Mouse (Mus musculus): ENCODE measurements around the gene Fam166b.
A peak's percentile ranks its signal among the peaks of the same experiment; 100 is the strongest.

Fam166b gene

GRCm38 (mm10) chr4:43428180-43428861, 613 bp downstream of the Fam166b start:
- DNase-seq (ENCODE audit: low read depth): no peak

GRCm38 (mm10) chr4:43427501-43428179, 1.3 kb downstream of the Fam166b start:
- DNase-seq (ENCODE audit: low read depth): peak; percentile 80

GRCm38 (mm10) chr4:43426487-43426886, 2.4 kb downstream of the Fam166b start:
- no peak for DNase-seq (ENCODE audit: low read depth)

- no peak for DNase-seq (ENCODE audit: low read depth)
These were observed 3.1 kb downstream of the Fam166b start for GRCm38 (mm10) chr4:43425648-43426380.

GRCm38 (mm10) chr4:43425197-43425596, 3.7 kb downstream of the Fam166b start:
- no peak for DNase-seq (ENCODE audit: low read depth)

- no peak for DNase-seq (ENCODE audit: low read depth)
These were observed 4.9 kb downstream of the Fam166b start for GRCm38 (mm10) chr4:43424072-43424471.

GRCm38 (mm10) chr4:43423267-43423934, 5.5 kb downstream of the Fam166b start:
- no peak for DNase-seq (ENCODE audit: low read depth)

- no peak for DNase-seq (ENCODE audit: low read depth)
These were observed 7.2 kb downstream of the Fam166b start for GRCm38 (mm10) chr4:43421632-43422240.

GRCm38 (mm10) chr4:43420305-43420704, 8.6 kb downstream of the Fam166b start:
- peak; percentile 82 for DNase-seq (ENCODE audit: low read depth)

GRCm38 (mm10) chr4:43419801-43420281, 9.1 kb downstream of the Fam166b start:
- DNase-seq (ENCODE audit: low read depth): no peak

GRCm38 (mm10) chr4:43418973-43419656, 9.8 kb downstream of the Fam166b start:
- DNase-seq (ENCODE audit: low read depth): no peak

GRCm38 (mm10) chr4:43418450-43418849, 10.5 kb downstream of the Fam166b start:
- no peak for DNase-seq (ENCODE audit: low read depth)

GRCm38 (mm10) chr4:43417269-43418062, 11.5 kb downstream of the Fam166b start:
- DNase-seq (ENCODE audit: low read depth): no peak

- DNase-seq (ENCODE audit: low read depth): no peak
These were observed 12.9 kb downstream of the Fam166b start for GRCm38 (mm10) chr4:43416071-43416490.

- DNase-seq (ENCODE audit: low read depth): no peak
These were observed 13.5 kb downstream of the Fam166b start for GRCm38 (mm10) chr4:43415221-43416070.

- DNase-seq (ENCODE audit: low read depth): no peak
These were observed 14.2 kb downstream of the Fam166b start for GRCm38 (mm10) chr4:43414761-43415160.

- no peak for DNase-seq (ENCODE audit: low read depth)
These were observed 21.6 kb downstream of the Fam166b start for GRCm38 (mm10) chr4:43407071-43407920.

Measured in naive thymus-derived CD4-positive, alpha-beta T cell, adult 2 months (primary cell).